19 mouse cellular contexts compared by ENCODE assay signal in the genomic region with DNA sequence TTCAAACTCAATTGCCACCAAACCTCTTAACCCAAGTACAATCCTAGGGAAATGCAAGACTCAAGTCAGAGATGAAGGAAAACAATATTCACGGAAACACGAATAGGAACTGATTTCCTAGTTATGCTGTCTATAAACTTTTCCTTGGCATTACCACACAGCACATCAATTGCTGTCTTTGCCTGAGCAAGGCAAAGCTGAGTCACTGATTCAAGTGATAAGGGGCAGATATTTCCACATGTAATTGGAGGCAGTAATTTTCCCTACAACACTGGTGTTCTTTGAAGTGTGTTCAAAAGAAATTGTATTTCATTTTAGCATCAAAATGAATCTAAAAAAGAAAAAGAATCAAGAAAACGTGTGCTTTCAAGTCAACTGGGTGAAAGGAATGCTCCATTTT.
"Had no signal": no experiment of that assay in that cellular context is flagged by ENCODE, and none has a peak within 500 bp of the region (broad histone marks: within the 10 kb centered on the region; RNA-seq: fewer than 3 reads in every experiment).

No protein-coding gene starts in this region.

- DNase-seq: liver, postnatal 0 days; lung, embryonic 14.5 days; lung, postnatal 10 days; lung, postnatal 4 days; midbrain, embryonic 14.5 days; retina, postnatal 1 day; right cerebral cortex, adult 18-20 months; right cerebral cortex, postnatal 25 days; right cerebral cortex, postnatal 4 days; spleen, adult 18-20 months; thymus, adult 18-20 months; thymus, postnatal 25 days; thymus, postnatal 4 days had no signal

- H3K36me3 ChIP-seq: midbrain, embryonic 10.5 days; midbrain, embryonic 12.5 days; neural tube, embryonic 13.5 days; neural tube, embryonic 15.5 days had no signal

- ATAC-seq: liver, postnatal 0 days; midbrain, embryonic 16.5 days had no signal

- H3K27me3 ChIP-seq: midbrain, embryonic 12.5 days; neural tube, embryonic 13.5 days; neural tube, embryonic 15.5 days had no signal

- H3K9me3 ChIP-seq: midbrain, embryonic 10.5 days; midbrain, embryonic 12.5 days; neural tube, embryonic 13.5 days; neural tube, embryonic 15.5 days had no signal

- H3K4me2 ChIP-seq: lung, embryonic 14.5 days; midbrain, embryonic 12.5 days; neural tube, embryonic 13.5 days; neural tube, embryonic 15.5 days had no signal

- H3K4me3 ChIP-seq: midbrain, embryonic 10.5 days; midbrain, embryonic 12.5 days; myocyte; neural tube, embryonic 13.5 days; neural tube, embryonic 15.5 days had no signal

- H3K4me1 ChIP-seq: midbrain, embryonic 10.5 days; midbrain, embryonic 12.5 days; neural tube, embryonic 13.5 days; neural tube, embryonic 15.5 days had no signal

- H3K9ac ChIP-seq: liver, postnatal 0 days; lung, embryonic 14.5 days; midbrain, embryonic 12.5 days; neural tube, embryonic 13.5 days; neural tube, embryonic 15.5 days had no signal

- H3K27ac ChIP-seq: midbrain, embryonic 10.5 days; midbrain, embryonic 12.5 days; neural tube, embryonic 13.5 days; neural tube, embryonic 15.5 days had no signal
